Mouse (Mus musculus): ENCODE data around the gene Dock2. TPM values are rescaled to one million over a fixed set of nuclear protein-coding genes. Genes with fewer than 3 reads are reported as not detected.

Gene Dock2
- 0.36 and 0.62 TPM in 2 replicates for polyA plus RNA-seq (2021; fragmentation: Nextera tagmentation)
- long read RNA-seq, experiment 1, partial matches to known transcripts, result 5 of 5 reads
- long read RNA-seq, experiment 1, other reads (novel, unspliced or antisense), result 0 of 5 reads
- long read RNA-seq, experiment 2, partial matches to known transcripts, result 2 of 3 reads
- long read RNA-seq, experiment 2, other reads (novel, unspliced or antisense), result 1 of 3 reads

GRCm38 (mm10) chr11:34783587-34784043 is at the start of gene Dock2:
Dock2 (minus strand) TSS chr11:34783892.

GRCm38 (mm10) chr11:34314534-34315379 is 468.9 kb downstream of the Dock2 start, which contains the start of gene Fam196b:
Fam196b (plus strand) TSS chr11:34314822.

GRCm38 (mm10) chr11:34207989-34208388 is 575.7 kb downstream of the Dock2 start, which contains the start of gene Foxi1:
Foxi1 (minus strand) TSS chr11:34208089.

Other genes with a start within 250 kb of the Dock2 start
- 0.18 and 0.19 TPM in 2 replicates for gene Spdl1, start 49.7 kb upstream of the Dock2 start, polyA plus RNA-seq (2021; fragmentation: Nextera tagmentation)